Mouse (Mus musculus): ENCODE data around the gene Eif3a. TPM values are rescaled to one million over a fixed set of nuclear protein-coding genes. Genes with fewer than 3 reads are reported as not detected.

Eif3a gene
- polyA plus RNA-seq, 2 experiments, result 122 to 163 TPM

DNA sequence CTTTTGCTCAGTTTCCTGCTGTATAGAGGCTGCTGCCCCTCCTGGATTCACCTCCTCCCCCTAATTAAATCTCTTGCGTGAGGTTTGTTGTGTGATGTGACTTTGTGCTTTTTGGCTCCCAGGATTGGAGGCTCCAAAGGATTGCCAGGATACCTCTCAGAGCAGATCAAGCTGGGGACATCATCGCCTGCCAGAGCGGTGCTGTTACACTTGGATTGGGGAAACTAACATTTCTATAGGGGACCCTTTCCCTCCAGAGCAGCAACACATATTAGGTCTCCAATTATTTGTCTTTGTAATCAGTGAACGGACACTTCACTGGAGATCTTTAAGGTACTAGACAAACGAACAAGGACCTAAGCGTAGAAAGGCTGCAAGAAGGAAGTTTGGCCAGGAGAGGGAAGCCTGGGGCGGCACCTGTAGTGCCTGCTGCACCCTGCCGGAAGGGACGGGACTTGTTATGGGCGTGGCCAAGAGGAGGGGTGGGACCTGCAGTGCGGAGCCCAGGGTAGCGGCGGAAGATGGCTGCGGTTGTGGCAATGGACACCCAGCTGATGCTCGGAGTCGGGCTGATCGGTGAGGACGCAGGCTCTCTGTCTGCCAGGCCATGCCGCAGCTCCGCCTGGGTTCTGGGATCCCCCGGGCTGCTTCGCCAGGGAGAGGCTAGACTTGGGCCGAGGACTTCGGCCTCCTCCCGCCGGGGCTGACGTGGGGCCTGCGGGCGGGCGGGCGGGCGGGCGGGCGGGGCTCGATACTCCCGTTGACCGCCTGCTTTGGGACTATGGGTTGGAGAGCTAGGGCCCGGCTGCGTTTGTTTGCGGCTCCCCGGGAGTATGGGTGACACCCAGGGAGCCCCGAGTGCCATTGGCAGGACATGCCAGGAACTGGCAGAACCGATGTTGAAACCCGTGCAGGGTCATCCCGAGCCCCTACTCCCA is 20.9 kb upstream of the Eif3a start, which contains the start of gene Fam45a:
TSS of gene Fam45a (plus strand) at position 488 of the 938 bp plus-strand sequence.
- 3% methylated on average over 32 of the region's 45 CpGs for WGBS
- Histone ChIP-seq H3K36me3 (ENCODE audit: control insufficient read depth, insufficient read depth, low read length) (peaks cover 18% of the 10 kb centered on the region), H3K4me1 (ENCODE audit: control insufficient read depth, insufficient read depth, low read length) (no peaks in the 10 kb centered on the region), H3K9ac (ENCODE audit: low read depth, low read length, severe bottlenecking) (peak within 1 kb of the TSS; percentile 80), H3K27ac (replicated peaks; ENCODE audit: low read depth, low read length) (no peak within 1 kb of the TSS), H3K4me2 (replicated peaks; ENCODE audit: low read depth, low read length, severe bottlenecking) (peak within 1 kb of the TSS; percentile 73), H3K4me3 (replicated peaks; ENCODE audit: low read length) (peak within 1 kb of the TSS; percentile 65), H3K9me3 (ENCODE audit: control insufficient read depth, low read length) (no peaks in the 10 kb centered on the region), H3K27me3 (ENCODE audit: control insufficient read depth, insufficient read depth, low read length) (no peaks in the 10 kb centered on the region)
- ATAC-seq (ENCODE audit: low FRiP score, low read depth) (peak; percentile 100), DNase-seq (ENCODE audit: low spot score) (peak; percentile 90)
- TF ChIP-seq POLR2A (IDR thresholded peaks at IDR 0.05; ENCODE audit: borderline replicate concordance, extremely low read depth, insufficient read depth, insufficient read length), result peak; percentile 70; the same call in 1 of the 2 replicates

DNA sequence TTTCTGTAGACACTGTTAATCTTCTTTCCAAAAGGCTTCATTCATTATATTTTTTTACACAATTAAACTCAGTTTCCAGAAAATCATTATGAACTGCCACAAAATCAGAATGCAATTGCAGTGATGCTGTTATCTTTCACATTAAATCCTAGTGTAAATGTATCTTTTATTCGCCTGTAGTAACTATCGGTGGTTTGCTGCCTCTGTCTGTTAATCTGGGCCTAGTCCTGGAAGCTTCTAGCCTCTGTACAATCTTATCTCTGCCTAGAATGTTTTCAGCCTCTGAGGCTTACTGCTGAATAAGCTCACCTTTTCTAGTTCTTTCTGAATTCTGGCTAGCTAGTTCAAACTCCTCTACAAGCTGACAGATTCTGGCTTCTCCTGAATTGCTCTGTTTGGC is 19.5 kb upstream of the Eif3a start:
- no peaks in the 10 kb centered on the region for H3K27me3 ChIP-seq (ENCODE audit: control insufficient read depth, insufficient read depth, low read length)
- DNase-seq (ENCODE audit: low spot score) (no peak), ATAC-seq (ENCODE audit: low FRiP score, low read depth) (no peak)
- H3K4me3 ChIP-seq (replicated peaks; ENCODE audit: low read length), result no peak overlapping the region
- H3K4me2 ChIP-seq (replicated peaks; ENCODE audit: low read depth, low read length, severe bottlenecking), result no peak overlapping the region
- TF ChIP-seq POLR2A (IDR thresholded peaks at IDR 0.05; ENCODE audit: borderline replicate concordance, extremely low read depth, insufficient read depth, insufficient read length), result no peak
- H3K27ac ChIP-seq (replicated peaks; ENCODE audit: low read depth, low read length), result no peak overlapping the region
- no peaks in the 10 kb centered on the region for H3K4me1 ChIP-seq (ENCODE audit: control insufficient read depth, insufficient read depth, low read length)
- no peak overlapping the region for H3K9ac ChIP-seq (ENCODE audit: low read depth, low read length, severe bottlenecking)
- H3K36me3 ChIP-seq (ENCODE audit: control insufficient read depth, insufficient read depth, low read length), result peaks cover 6% of the 10 kb centered on the region
- H3K9me3 ChIP-seq (ENCODE audit: control insufficient read depth, low read length), result no peaks in the 10 kb centered on the region
- 91% methylated on average over 2 of the region's 2 CpGs for WGBS

DNA sequence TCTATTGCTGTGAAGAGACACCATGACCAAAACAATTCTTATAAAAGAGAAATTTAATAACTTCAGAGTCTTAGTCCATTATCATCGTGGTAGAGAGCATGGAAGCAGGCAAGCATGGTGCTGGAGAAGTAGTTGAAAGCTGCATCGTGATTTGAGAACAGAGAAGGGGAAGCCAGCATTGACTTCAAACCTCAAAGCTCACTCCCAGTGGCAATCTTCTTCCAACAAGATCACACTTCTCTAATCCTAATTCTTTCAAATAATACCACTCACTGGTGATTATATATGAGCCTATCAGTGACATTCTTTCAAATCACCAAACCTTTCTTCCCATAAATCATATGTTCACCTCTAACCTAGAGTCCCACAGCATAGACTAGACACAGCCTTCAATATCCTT is 14.4 kb upstream of the Eif3a start:
- Histone ChIP-seq H3K9me3 (ENCODE audit: control insufficient read depth, low read length) (no peaks in the 10 kb centered on the region), H3K27me3 (ENCODE audit: control insufficient read depth, insufficient read depth, low read length) (no peaks in the 10 kb centered on the region), H3K9ac (ENCODE audit: low read depth, low read length, severe bottlenecking) (no peak overlapping the region), H3K36me3 (ENCODE audit: control insufficient read depth, insufficient read depth, low read length) (no peaks in the 10 kb centered on the region), H3K4me2 (replicated peaks; ENCODE audit: low read depth, low read length, severe bottlenecking) (no peak overlapping the region), H3K4me1 (ENCODE audit: control insufficient read depth, insufficient read depth, low read length) (no peaks in the 10 kb centered on the region), H3K27ac (replicated peaks; ENCODE audit: low read depth, low read length) (no peak overlapping the region), H3K4me3 (replicated peaks; ENCODE audit: low read length) (no peak overlapping the region)
- 70% methylated on average over 2 of the region's 2 CpGs for WGBS
- no peak for TF ChIP-seq POLR2A (IDR thresholded peaks at IDR 0.05; ENCODE audit: borderline replicate concordance, extremely low read depth, insufficient read depth, insufficient read length)
- ATAC-seq (ENCODE audit: low FRiP score, low read depth) (no peak), DNase-seq (ENCODE audit: low spot score) (no peak)

DNA sequence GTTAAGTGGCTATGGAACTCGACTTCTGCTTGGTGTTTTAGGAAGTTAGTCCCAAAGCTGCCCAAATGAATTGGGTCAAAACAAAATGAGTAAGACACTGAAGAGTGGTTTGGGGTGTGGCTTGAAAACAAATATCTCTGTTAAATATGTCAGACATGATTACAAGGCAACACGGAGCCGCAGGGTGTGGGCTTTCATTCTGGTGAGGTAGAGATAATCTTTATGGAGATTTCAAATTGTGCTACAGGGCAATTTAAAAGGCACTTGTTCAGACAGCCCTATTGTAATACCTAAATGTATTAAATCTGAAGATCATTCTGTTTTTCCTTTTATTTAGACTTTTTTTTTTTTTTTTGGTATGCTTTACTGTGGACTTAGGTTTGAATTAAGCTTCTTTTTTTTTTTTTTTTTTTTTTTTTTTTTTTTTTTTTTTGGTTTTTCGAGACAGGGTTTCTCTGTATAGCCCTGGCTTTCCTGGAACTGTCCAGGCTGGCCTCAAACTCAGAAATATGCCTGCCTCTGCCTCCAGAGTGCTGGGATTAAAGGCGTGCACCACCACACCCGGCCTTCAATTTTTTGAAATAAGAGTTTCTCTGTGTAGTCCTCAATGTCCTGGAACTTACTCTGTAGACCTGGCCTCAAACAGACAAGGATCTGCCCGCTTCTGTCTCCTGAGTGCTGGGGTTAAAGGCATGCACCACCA is 9.6 kb upstream of the Eif3a start:
- 77% methylated on average over 7 of the region's 7 CpGs for WGBS
- no peak for DNase-seq (ENCODE audit: low spot score)
- Histone ChIP-seq H3K27ac (replicated peaks; ENCODE audit: low read depth, low read length) (no peak overlapping the region), H3K9me3 (ENCODE audit: control insufficient read depth, low read length) (no peaks in the 10 kb centered on the region), H3K4me1 (ENCODE audit: control insufficient read depth, insufficient read depth, low read length) (no peaks in the 10 kb centered on the region), H3K27me3 (ENCODE audit: control insufficient read depth, insufficient read depth, low read length) (no peaks in the 10 kb centered on the region), H3K9ac (ENCODE audit: low read depth, low read length, severe bottlenecking) (no peak overlapping the region), H3K4me2 (replicated peaks; ENCODE audit: low read depth, low read length, severe bottlenecking) (no peak overlapping the region), H3K4me3 (replicated peaks; ENCODE audit: low read length) (no peak overlapping the region), H3K36me3 (ENCODE audit: control insufficient read depth, insufficient read depth, low read length) (no peaks in the 10 kb centered on the region)
- no peak for TF ChIP-seq POLR2A (IDR thresholded peaks at IDR 0.05; ENCODE audit: borderline replicate concordance, extremely low read depth, insufficient read depth, insufficient read length)
- no peak for ATAC-seq (ENCODE audit: low FRiP score, low read depth)

DNA sequence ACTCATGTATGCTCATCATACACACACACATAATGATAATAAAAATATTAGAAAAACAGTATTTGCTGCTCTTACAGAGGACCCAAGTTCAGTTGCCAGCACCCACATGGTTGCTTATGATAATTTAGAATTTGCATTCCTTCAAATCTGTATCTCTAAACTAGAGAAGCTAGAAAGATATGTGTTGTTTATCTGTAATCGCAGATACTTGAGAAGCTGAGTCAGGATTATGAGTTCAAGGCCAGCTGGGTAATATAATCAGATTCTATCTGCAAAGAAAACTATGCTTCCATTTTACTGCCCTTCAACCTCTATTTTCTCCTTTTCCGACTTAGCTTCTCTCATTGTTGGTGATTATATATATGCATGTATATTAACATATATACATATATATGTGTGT is 7.0 kb upstream of the Eif3a start:
- H3K27ac ChIP-seq (replicated peaks; ENCODE audit: low read depth, low read length), result no peak overlapping the region
- H3K9me3 ChIP-seq (ENCODE audit: control insufficient read depth, low read length), result no peaks in the 10 kb centered on the region
- no peak overlapping the region for H3K9ac ChIP-seq (ENCODE audit: low read depth, low read length, severe bottlenecking)
- DNase-seq (ENCODE audit: low spot score) (no peak), ATAC-seq (ENCODE audit: low FRiP score, low read depth) (no peak)
- H3K4me3 ChIP-seq (replicated peaks; ENCODE audit: low read length), result no peak overlapping the region
- 95% methylated on average over 2 of the region's 2 CpGs for WGBS
- no peak for TF ChIP-seq POLR2A (IDR thresholded peaks at IDR 0.05; ENCODE audit: borderline replicate concordance, extremely low read depth, insufficient read depth, insufficient read length)
- no peaks in the 10 kb centered on the region for H3K4me1 ChIP-seq (ENCODE audit: control insufficient read depth, insufficient read depth, low read length)
- no peaks in the 10 kb centered on the region for H3K27me3 ChIP-seq (ENCODE audit: control insufficient read depth, insufficient read depth, low read length)
- no peaks in the 10 kb centered on the region for H3K36me3 ChIP-seq (ENCODE audit: control insufficient read depth, insufficient read depth, low read length)
- no peak overlapping the region for H3K4me2 ChIP-seq (replicated peaks; ENCODE audit: low read depth, low read length, severe bottlenecking)

Measured in limb, embryonic 14.5 days (tissue).